Mouse (Mus musculus) E14TG2a.4 (cell line): ENCODE data around the gene Pgr.
A peak's percentile ranks its signal among the peaks of the same experiment; 100 is the strongest.

Experiments
- H3K27me3 ChIP-seq: 2 replicates; pipeline ENCODE4 v1.6.1; 2014; ENCODE audit warnings: low read length, control low read depth; ENCODE audit not compliant: insufficient read depth
- H3K36me3 ChIP-seq: 2 replicates; pipeline ENCODE4 v1.6.1; 2014; ENCODE audit warnings: low read length, control low read depth; ENCODE audit not compliant: insufficient read depth
- H3K4me1 ChIP-seq: replicated peaks from 2 replicates; pipeline ENCODE4 v1.6.1; 2014; ENCODE audit warnings: low read depth, low read length, control low read depth
- H3K4me3 ChIP-seq: replicated peaks from 2 replicates; pipeline ENCODE4 v1.5.1; 2014; ENCODE audit warnings: mild to moderate bottlenecking, low read length
- H3K9me3 ChIP-seq: 2 replicates; pipeline ENCODE4 v1.6.1; 2014; ENCODE audit warnings: low read length, control low read depth
- CTCF ChIP-seq: conservative IDR thresholded peaks from 2 replicates; pipeline ENCODE4 v1.5.1; 2014; ENCODE audit warnings: low read length
- NANOG ChIP-seq: IDR thresholded peaks from 2 replicates; pipeline ENCODE4 v1.6.1; 2014; ENCODE audit warnings: borderline replicate concordance, low read length, mixed read lengths
- POU5F1 ChIP-seq: IDR thresholded peaks from 2 replicates; pipeline ENCODE4 v1.6.1; 2014; ENCODE audit warnings: low read length, borderline replicate concordance

Pgr gene

GRCm38 (mm10) chr9:9001170-9001569 is 101.5 kb downstream of the Pgr start:
- Histone ChIP-seq H3K4me3 (no peak overlapping the region), H3K4me1 (no peaks in the 10 kb centered on the region), H3K9me3 (no peaks in the 10 kb centered on the region), H3K27me3 (no peaks in the 10 kb centered on the region), H3K36me3 (peaks cover 1% of the 10 kb centered on the region; the same call in 1 of the 2 replicates)
- TF ChIP-seq POU5F1 (no peak), NANOG (no peak), CTCF (peak; percentile 32)

- TF ChIP-seq POU5F1 = no peak
- TF ChIP-seq CTCF = no peak
- no peaks in the 10 kb centered on the region for H3K36me3 ChIP-seq
- no peaks in the 10 kb centered on the region for H3K27me3 ChIP-seq
Observed at GRCm38 (mm10) chr9:9015108-9015507, 115.5 kb downstream of the Pgr start.

More at GRCm38 (mm10) chr9:9015108-9015507, 115.5 kb downstream of the Pgr start:
- no peaks in the 10 kb centered on the region for H3K4me1 ChIP-seq
- no peak overlapping the region for H3K4me3 ChIP-seq
- no peaks in the 10 kb centered on the region for H3K9me3 ChIP-seq
